Mouse (Mus musculus): Measurements from ENCODE around the gene Zmynd11. TPM values are rescaled to one million over a fixed set of nuclear protein-coding genes. Genes with fewer than 3 reads are reported as not detected.

Gene Zmynd11
- polyA plus RNA-seq, 1 experiment, result 12.8 TPM

DNA sequence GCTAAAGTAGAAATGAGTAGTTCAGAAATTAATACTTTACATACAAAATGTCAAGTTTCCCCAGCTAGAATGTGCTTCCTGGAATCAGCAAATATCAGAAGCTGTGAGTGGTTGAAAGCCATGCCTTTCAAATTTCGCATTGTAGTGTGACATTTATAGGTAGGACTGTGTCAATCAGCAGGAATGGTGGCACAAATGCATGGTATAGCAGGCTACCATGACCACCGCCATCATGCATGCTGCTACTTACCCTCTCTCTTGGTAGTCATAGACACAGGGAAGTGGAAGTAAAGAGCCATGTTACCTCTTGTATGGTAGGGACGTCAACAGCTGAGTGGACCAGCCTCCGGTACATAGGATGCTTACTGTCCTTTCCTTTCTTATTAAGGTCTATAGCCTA, 67.8 kb downstream of the Zmynd11 start:
- Histone ChIP-seq H3K27ac (ENCODE audit: insufficient read depth, low read depth, low read length) (no peak overlapping the region), H3K27me3 (ENCODE audit: control insufficient read depth, insufficient read depth, low read length) (no peaks in the 10 kb centered on the region), H3K4me3 (ENCODE audit: low read depth, low read length) (no peak overlapping the region), H3K36me3 (ENCODE audit: control insufficient read depth, insufficient read depth, low read length) (peaks cover 23% of the 10 kb centered on the region), H3K4me1 (ENCODE audit: control insufficient read depth, insufficient read depth, insufficient read length, low read length) (no peaks in the 10 kb centered on the region)
- WGBS, result 98% methylated on average over 4 of the region's 4 CpGs
- no peak for TF ChIP-seq POLR2A (IDR thresholded peaks at IDR 0.05; ENCODE audit: low read depth, low read length)
- no peak for TF ChIP-seq CTCF (IDR thresholded peaks at IDR 0.05; ENCODE audit: extremely low read depth, insufficient read length, insufficient replicate concordance, low read depth, low read length)

DNA sequence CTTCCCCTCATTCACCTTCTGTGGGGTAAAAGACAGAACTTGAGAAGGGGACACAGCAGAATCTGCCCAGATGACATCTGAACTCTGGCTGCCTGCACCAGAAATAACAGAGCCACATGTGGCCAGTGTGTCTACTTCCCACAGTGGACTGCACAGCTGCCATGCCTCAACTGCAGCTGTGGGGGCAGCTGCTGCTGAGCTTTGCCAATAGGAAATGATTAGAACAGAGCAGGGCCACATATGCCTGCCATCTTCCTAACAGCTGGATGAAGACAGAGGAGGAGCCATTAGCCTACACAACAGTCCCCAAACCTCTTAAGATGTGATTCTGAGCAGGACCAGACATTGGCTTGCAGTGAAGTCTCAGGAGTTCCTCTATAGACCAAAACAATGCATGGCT, 69.3 kb downstream of the Zmynd11 start:
- TF ChIP-seq POLR2A (IDR thresholded peaks at IDR 0.05; ENCODE audit: low read depth, low read length), result no peak
- no peak for TF ChIP-seq CTCF (IDR thresholded peaks at IDR 0.05; ENCODE audit: extremely low read depth, insufficient read length, insufficient replicate concordance, low read depth, low read length)
- no peak overlapping the region for H3K4me3 ChIP-seq (ENCODE audit: low read depth, low read length)
- peaks cover 29% of the 10 kb centered on the region for H3K36me3 ChIP-seq (ENCODE audit: control insufficient read depth, insufficient read depth, low read length)
- no peaks in the 10 kb centered on the region for H3K4me1 ChIP-seq (ENCODE audit: control insufficient read depth, insufficient read depth, insufficient read length, low read length)
- no peak overlapping the region for H3K27ac ChIP-seq (ENCODE audit: insufficient read depth, low read depth, low read length)
- no peaks in the 10 kb centered on the region for H3K27me3 ChIP-seq (ENCODE audit: control insufficient read depth, insufficient read depth, low read length)

DNA sequence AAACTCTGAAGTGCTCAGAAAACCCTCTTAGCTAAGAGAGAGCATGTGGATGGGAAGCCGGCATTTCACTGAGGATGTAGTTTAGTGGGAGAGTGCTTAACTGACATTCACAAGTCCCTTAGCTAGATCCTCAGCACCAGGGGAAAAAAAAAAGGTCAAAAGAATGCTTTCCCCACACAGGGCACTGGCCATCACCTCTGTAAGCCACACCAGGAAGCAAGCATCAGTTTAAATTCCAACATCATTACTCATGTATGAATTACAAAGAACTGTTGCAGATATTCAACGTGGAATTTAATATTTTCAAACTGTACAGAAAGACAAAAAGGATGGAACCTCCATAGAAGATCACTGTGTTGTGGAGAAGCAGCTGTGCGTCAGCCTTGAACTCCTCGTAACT, 69.7 kb downstream of the Zmynd11 start:
- no peak overlapping the region for H3K27ac ChIP-seq (ENCODE audit: insufficient read depth, low read depth, low read length)

DNA sequence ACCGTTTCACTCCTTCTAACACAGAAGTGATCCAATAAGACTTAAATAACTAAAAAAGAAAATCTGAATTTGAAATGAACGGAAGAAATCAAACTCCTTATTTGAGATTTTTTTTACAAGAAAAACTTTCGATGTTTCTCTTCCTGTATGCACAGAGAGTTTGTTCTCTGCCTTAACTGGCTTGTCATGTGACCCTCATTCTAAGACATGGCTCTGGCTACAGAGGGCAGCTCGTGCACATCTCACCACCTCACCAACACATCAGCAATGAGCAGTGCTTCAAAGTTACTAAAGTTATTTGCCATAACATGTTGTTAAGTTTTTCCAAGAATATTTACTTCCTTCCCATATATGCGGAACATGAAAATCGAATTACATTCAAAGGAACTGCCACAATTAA, 70.5 kb downstream of the Zmynd11 start:
- Histone ChIP-seq H3K4me3 (ENCODE audit: low read depth, low read length) (no peak overlapping the region), H3K36me3 (ENCODE audit: control insufficient read depth, insufficient read depth, low read length) (peaks cover 37% of the 10 kb centered on the region), H3K4me1 (ENCODE audit: control insufficient read depth, insufficient read depth, insufficient read length, low read length) (no peaks in the 10 kb centered on the region), H3K27me3 (ENCODE audit: control insufficient read depth, insufficient read depth, low read length) (no peaks in the 10 kb centered on the region), H3K27ac (ENCODE audit: insufficient read depth, low read depth, low read length) (no peak overlapping the region)
- TF ChIP-seq POLR2A (IDR thresholded peaks at IDR 0.05; ENCODE audit: low read depth, low read length) (no peak), CTCF (IDR thresholded peaks at IDR 0.05; ENCODE audit: extremely low read depth, insufficient read length, insufficient replicate concordance, low read depth, low read length) (no peak)
- 94% methylated on average over 6 of the region's 6 CpGs for WGBS

More for the DNA sequence above, 69.7 kb downstream of the Zmynd11 start:
- Histone ChIP-seq H3K4me1 (ENCODE audit: control insufficient read depth, insufficient read depth, insufficient read length, low read length) (no peaks in the 10 kb centered on the region), H3K4me3 (ENCODE audit: low read depth, low read length) (no peak overlapping the region), H3K36me3 (ENCODE audit: control insufficient read depth, insufficient read depth, low read length) (peaks cover 32% of the 10 kb centered on the region), H3K27me3 (ENCODE audit: control insufficient read depth, insufficient read depth, low read length) (no peaks in the 10 kb centered on the region)
- TF ChIP-seq CTCF (IDR thresholded peaks at IDR 0.05; ENCODE audit: extremely low read depth, insufficient read length, insufficient replicate concordance, low read depth, low read length), result no peak
- TF ChIP-seq POLR2A (IDR thresholded peaks at IDR 0.05; ENCODE audit: low read depth, low read length), result no peak
- 82% methylated on average over 4 of the region's 4 CpGs for WGBS

DNA sequence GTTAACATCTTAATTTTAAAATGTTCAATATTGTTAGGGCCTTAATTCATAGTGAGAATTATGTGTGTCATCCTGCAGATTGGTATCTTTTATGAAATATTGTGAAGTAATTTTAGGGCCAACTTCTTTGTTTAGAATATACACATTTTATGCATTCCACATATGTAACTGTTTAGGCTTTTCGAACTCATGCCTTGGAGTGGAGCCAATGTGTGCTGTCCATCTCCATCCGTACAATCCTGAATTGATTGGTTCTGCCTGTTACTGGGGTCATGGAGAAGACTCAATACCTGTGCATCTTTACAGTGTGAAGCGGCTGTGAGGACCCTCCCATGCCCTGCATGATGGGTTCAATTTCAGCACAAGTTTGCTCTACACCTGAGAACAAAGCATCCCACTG, 72.3 kb downstream of the Zmynd11 start:
- Histone ChIP-seq H3K27me3 (ENCODE audit: control insufficient read depth, insufficient read depth, low read length) (no peaks in the 10 kb centered on the region), H3K27ac (ENCODE audit: insufficient read depth, low read depth, low read length) (no peak overlapping the region), H3K4me3 (ENCODE audit: low read depth, low read length) (no peak overlapping the region), H3K36me3 (ENCODE audit: control insufficient read depth, insufficient read depth, low read length) (peaks cover 51% of the 10 kb centered on the region), H3K4me1 (ENCODE audit: control insufficient read depth, insufficient read depth, insufficient read length, low read length) (no peaks in the 10 kb centered on the region; the same call in 1 of the 2 replicates)
- no peak for TF ChIP-seq POLR2A (IDR thresholded peaks at IDR 0.05; ENCODE audit: low read depth, low read length)
- no peak for TF ChIP-seq CTCF (IDR thresholded peaks at IDR 0.05; ENCODE audit: extremely low read depth, insufficient read length, insufficient replicate concordance, low read depth, low read length)
- WGBS, result 92% methylated on average over 3 of the region's 3 CpGs

DNA sequence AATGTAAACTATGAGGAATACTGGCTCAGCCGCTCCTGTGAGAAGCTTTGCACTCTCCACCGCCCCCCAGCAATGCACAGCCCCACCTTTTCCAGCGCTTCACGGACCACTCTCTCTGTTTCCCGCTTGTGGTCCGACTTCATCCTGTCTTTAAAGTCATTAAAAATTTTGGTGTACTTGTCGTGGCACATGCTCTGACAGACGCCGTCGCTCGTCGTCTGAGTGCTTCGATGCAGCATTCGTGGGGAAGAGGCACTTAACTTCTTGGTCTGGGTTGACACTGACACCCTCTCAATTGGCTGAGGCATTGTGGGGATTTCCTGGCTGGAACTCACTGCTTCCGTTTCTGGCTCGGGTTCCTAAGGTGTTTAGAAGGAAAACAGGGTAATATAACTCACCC, 75.8 kb downstream of the Zmynd11 start:
- Histone ChIP-seq H3K27me3 (ENCODE audit: control insufficient read depth, insufficient read depth, low read length) (no peaks in the 10 kb centered on the region), H3K27ac (ENCODE audit: insufficient read depth, low read depth, low read length) (no peak overlapping the region), H3K4me3 (ENCODE audit: low read depth, low read length) (no peak overlapping the region), H3K4me1 (ENCODE audit: control insufficient read depth, insufficient read depth, insufficient read length, low read length) (no peaks in the 10 kb centered on the region; the same call in 1 of the 2 replicates), H3K36me3 (ENCODE audit: control insufficient read depth, insufficient read depth, low read length) (peaks cover 52% of the 10 kb centered on the region)
- no peak for TF ChIP-seq POLR2A (IDR thresholded peaks at IDR 0.05; ENCODE audit: low read depth, low read length)
- TF ChIP-seq CTCF (IDR thresholded peaks at IDR 0.05; ENCODE audit: extremely low read depth, insufficient read length, insufficient replicate concordance, low read depth, low read length), result no peak
- whole genome bisulfite sequencing, result 88% methylated on average over 16 of the region's 16 CpGs

DNA sequence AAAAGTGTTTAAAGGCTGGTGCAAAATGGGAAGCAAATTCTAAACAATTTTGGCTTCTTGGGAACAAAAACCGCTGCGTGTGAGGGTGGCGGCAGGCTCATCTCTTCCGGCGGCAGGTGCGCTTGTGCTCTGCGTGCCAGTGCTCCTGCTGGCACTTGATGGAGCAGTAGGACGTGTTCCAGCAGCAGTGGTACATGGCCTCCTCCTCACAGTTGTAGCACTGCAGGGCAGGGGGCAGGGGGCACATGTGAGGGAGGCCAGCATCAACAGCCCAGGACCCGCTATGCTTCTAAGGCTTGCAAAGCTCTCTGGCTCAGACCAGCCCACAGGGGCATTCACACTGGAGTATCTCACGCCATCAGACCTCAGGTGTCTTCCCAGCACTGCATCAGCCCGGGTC, 78.4 kb downstream of the Zmynd11 start:
- H3K27me3 ChIP-seq (ENCODE audit: control insufficient read depth, insufficient read depth, low read length), result no peaks in the 10 kb centered on the region
- H3K4me3 ChIP-seq (ENCODE audit: low read depth, low read length), result no peak overlapping the region
- TF ChIP-seq CTCF (IDR thresholded peaks at IDR 0.05; ENCODE audit: extremely low read depth, insufficient read length, insufficient replicate concordance, low read depth, low read length) (no peak), POLR2A (IDR thresholded peaks at IDR 0.05; ENCODE audit: low read depth, low read length) (no peak)
- no peaks in the 10 kb centered on the region; the same call in 1 of the 2 replicates for H3K4me1 ChIP-seq (ENCODE audit: control insufficient read depth, insufficient read depth, insufficient read length, low read length)
- no peak overlapping the region for H3K27ac ChIP-seq (ENCODE audit: insufficient read depth, low read depth, low read length)
- peaks cover 55% of the 10 kb centered on the region for H3K36me3 ChIP-seq (ENCODE audit: control insufficient read depth, insufficient read depth, low read length)
- WGBS, result 93% methylated on average over 11 of the region's 11 CpGs

DNA sequence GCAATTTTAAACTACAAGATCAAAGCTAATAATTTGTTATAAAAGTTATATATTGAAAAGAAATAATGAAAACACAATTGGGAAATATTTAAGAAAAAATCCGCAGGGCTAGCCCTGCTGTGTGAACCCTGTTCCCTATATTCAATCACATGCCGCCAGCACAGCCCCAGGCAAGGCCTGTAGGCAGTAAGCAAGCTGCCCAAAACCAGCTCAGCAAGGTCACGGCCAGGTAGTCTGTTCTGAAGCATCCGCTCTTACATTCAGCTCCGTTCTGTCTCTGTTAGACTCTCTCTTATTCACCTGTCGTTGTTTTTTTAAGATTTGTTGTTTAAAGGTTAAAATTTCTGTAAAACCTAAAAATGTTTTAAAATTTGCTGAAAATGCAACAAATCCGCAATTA, 78.9 kb downstream of the Zmynd11 start:
- H3K36me3 ChIP-seq (ENCODE audit: control insufficient read depth, insufficient read depth, low read length), result peaks cover 51% of the 10 kb centered on the region
- H3K27me3 ChIP-seq (ENCODE audit: control insufficient read depth, insufficient read depth, low read length), result no peaks in the 10 kb centered on the region
- no peak overlapping the region for H3K4me3 ChIP-seq (ENCODE audit: low read depth, low read length)
- no peaks in the 10 kb centered on the region; the same call in 1 of the 2 replicates for H3K4me1 ChIP-seq (ENCODE audit: control insufficient read depth, insufficient read depth, insufficient read length, low read length)
- TF ChIP-seq POLR2A (IDR thresholded peaks at IDR 0.05; ENCODE audit: low read depth, low read length), result no peak
- no peak for TF ChIP-seq CTCF (IDR thresholded peaks at IDR 0.05; ENCODE audit: extremely low read depth, insufficient read length, insufficient replicate concordance, low read depth, low read length)
- no peak overlapping the region for H3K27ac ChIP-seq (ENCODE audit: insufficient read depth, low read depth, low read length)
- 95% methylated on average over 7 of the region's 7 CpGs for WGBS
